Mouse (Mus musculus): ENCODE results near the gene Klhl20. TPM values are rescaled to one million over a fixed set of nuclear protein-coding genes. Genes with fewer than 3 reads are reported as not detected.

Gene Klhl20
- polyA plus RNA-seq, 1 experiment from 2014 or later, result 20.9 TPM

- Histone ChIP-seq H3K9ac (peak within 1 kb of the TSS; percentile 82), H3K27me3 (no peaks in the 10 kb centered on the region), H3K4me3 (replicated peaks) (peak within 1 kb of the TSS; percentile 73), H3K4me2 (peak within 1 kb of the TSS; percentile 83), H3K9me3 (no peaks in the 10 kb centered on the region), H3K27ac (peak within 1 kb of the TSS; percentile 72), H3K4me1 (peaks cover 36% of the 10 kb centered on the region), H3K36me3 (replicated peaks) (peaks cover 5% of the 10 kb centered on the region; the same call in 1 of the 2 replicates)
- WGBS, result under 1% methylated on average over 57 of the region's 57 CpGs
- peak; percentile 98 for ATAC-seq (ENCODE audit: low FRiP score)
Observed at GRCm38 (mm10) chr1:161070352-161071271, 60.7 kb downstream of the Klhl20 start, which contains the start of the genes Dars2 and Cenpl. Gene Dars2, minus strand, starts transcription at chr1:161070658. Gene Cenpl, plus strand, starts transcription at chr1:161070713.

DNA sequence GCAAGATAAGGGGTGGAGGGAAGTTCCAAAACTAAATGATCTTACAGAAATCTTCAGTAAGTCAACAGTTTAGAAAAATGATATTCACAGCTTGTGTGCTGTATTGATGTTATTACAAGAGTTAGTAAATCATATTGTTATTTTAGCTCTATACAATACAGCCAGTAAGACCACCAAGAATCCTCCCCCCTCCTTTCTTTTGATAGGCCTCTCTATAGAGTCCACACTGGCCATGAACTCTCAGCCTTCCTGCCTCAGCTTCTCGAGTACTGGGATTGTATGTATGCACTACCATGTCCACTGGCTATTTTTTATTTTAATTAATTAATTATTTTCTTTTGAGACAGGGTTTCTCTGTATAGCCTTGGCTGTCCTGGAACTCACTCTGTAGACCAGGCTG is 68.0 kb downstream of the Klhl20 start:
- Histone ChIP-seq H3K27me3 (no peaks in the 10 kb centered on the region), H3K4me3 (replicated peaks) (no peak overlapping the region), H3K27ac (no peak overlapping the region), H3K4me2 (no peak overlapping the region), H3K9ac (no peak overlapping the region), H3K4me1 (no peaks in the 10 kb centered on the region), H3K9me3 (no peaks in the 10 kb centered on the region), H3K36me3 (replicated peaks) (peaks cover 18% of the 10 kb centered on the region)
- ATAC-seq (ENCODE audit: low FRiP score), result no peak
- 83% methylated on average over 1 of the region's 1 CpGs for WGBS

DNA sequence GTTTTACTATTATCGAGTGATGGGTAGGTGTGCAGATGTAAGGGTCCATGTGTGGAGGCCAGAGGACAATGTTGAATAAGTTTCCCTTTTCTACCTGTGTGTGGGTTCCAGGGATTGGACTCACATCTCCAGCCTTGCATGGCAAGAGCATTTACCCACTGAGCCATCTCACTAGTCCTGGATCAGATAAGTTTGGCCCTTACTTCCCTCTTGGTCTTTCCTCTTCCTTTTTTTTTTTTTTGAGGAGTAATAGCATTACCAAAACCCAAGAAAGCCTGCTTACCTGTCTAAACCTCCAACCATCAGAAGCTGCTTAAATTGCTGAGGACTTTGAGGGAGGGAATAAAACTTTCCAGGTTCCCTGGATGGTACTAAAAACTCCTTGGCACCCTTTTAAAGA is 74.1 kb downstream of the Klhl20 start:
- WGBS, result 97% methylated on average over 1 of the region's 1 CpGs

DNA sequence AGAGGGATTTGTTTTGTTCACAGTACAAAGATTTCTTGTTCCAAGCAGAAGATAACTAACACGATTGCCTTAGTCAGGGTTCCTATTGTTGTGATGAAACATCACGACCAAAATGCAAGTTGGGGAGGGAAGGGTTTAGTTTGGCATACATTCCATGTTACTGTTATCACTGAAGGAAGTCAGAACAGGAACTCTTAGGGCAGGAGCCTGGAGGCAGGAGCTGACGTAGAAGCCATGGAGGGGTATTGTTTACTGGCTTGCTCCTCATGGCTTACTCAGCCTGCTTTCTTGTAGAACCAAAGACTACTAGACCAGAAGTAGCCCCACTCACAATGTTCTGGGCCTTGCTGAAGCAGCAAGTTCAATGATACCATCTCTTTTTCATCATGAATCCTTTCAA is 84.3 kb downstream of the Klhl20 start:
- Histone ChIP-seq H3K4me2 (no peak overlapping the region), H3K27me3 (no peaks in the 10 kb centered on the region), H3K27ac (no peak overlapping the region), H3K36me3 (replicated peaks) (peaks cover 71% of the 10 kb centered on the region), H3K9me3 (no peaks in the 10 kb centered on the region), H3K4me1 (no peaks in the 10 kb centered on the region), H3K9ac (no peak overlapping the region), H3K4me3 (replicated peaks) (no peak overlapping the region)
- WGBS, result 85% methylated on average over 3 of the region's 3 CpGs
- ATAC-seq (ENCODE audit: low FRiP score), result no peak

More for the DNA sequence above, 74.1 kb downstream of the Klhl20 start:
- Histone ChIP-seq H3K4me2 (no peak overlapping the region), H3K9me3 (no peaks in the 10 kb centered on the region), H3K27me3 (no peaks in the 10 kb centered on the region), H3K9ac (no peak overlapping the region), H3K27ac (no peak overlapping the region), H3K36me3 (replicated peaks) (peaks cover 53% of the 10 kb centered on the region), H3K4me3 (replicated peaks) (no peak overlapping the region), H3K4me1 (no peaks in the 10 kb centered on the region)
- no peak for ATAC-seq (ENCODE audit: low FRiP score)

- peaks cover 28% of the 10 kb centered on the region for H3K4me1 ChIP-seq
- peaks cover 82% of the 10 kb centered on the region for H3K36me3 ChIP-seq (replicated peaks)
- H3K4me2 ChIP-seq, result no peak overlapping the region
- no peaks in the 10 kb centered on the region for H3K27me3 ChIP-seq
- no peaks in the 10 kb centered on the region for H3K9me3 ChIP-seq
- H3K9ac ChIP-seq, result no peak overlapping the region
- no peak overlapping the region for H3K27ac ChIP-seq
- WGBS, result 92% methylated on average over 7 of the region's 7 CpGs
- no peak for ATAC-seq (ENCODE audit: low FRiP score)
- H3K4me3 ChIP-seq (replicated peaks), result no peak overlapping the region
Observed at GRCm38 (mm10) chr1:161041261-161042020, 89.9 kb downstream of the Klhl20 start.

GRCm38 (mm10) chr1:161040855-161041254 is 90.5 kb downstream of the Klhl20 start:
- peak overlapping the region; percentile 75; the same call in 1 of the 2 replicates for H3K27ac ChIP-seq
- peaks cover 31% of the 10 kb centered on the region for H3K4me1 ChIP-seq
- no peaks in the 10 kb centered on the region for H3K9me3 ChIP-seq
- H3K27me3 ChIP-seq, result no peaks in the 10 kb centered on the region
- no peak overlapping the region for H3K9ac ChIP-seq
- H3K4me3 ChIP-seq (replicated peaks), result no peak overlapping the region
- no peak for ATAC-seq (ENCODE audit: low FRiP score)
- H3K36me3 ChIP-seq (replicated peaks), result peaks cover 78% of the 10 kb centered on the region
- H3K4me2 ChIP-seq, result no peak overlapping the region

DNA sequence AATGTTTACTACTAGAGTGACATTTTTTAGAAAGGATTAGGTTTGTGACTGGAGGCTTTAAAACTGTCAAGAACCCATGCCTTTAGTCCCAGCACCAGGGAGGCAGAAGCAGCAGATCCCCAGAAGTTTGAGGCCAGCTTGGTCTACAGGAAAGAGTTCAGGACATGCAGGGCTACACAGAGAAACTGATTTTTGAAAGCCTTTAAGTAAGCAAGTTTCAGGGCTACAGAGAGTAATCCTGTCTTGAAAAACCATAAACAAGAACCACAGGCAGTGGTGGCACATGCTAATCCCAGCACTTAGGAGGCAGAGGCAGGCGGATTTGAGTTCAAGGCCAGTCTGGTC is 90.9 kb downstream of the Klhl20 start:
- WGBS, result 74% methylated on average over 1 of the region's 1 CpGs

GRCm38 (mm10) chr1:161039741-161040425 is 91.4 kb downstream of the Klhl20 start:
- peak; percentile 18; the same call in 1 of the 2 replicates for ATAC-seq (ENCODE audit: low FRiP score)
- H3K4me3 ChIP-seq (replicated peaks), result no peak overlapping the region
- no peaks in the 10 kb centered on the region for H3K27me3 ChIP-seq
- H3K9me3 ChIP-seq, result no peaks in the 10 kb centered on the region
- peaks cover 68% of the 10 kb centered on the region for H3K36me3 ChIP-seq (replicated peaks)
- no peak overlapping the region for H3K4me2 ChIP-seq
- 9% methylated on average over 3 of the region's 3 CpGs for WGBS
- peaks cover 31% of the 10 kb centered on the region for H3K4me1 ChIP-seq
- peak overlapping the region; percentile 75 for H3K27ac ChIP-seq
- no peak overlapping the region for H3K9ac ChIP-seq

More for the DNA sequence above, 90.9 kb downstream of the Klhl20 start:
- no peak overlapping the region for H3K4me2 ChIP-seq
- ATAC-seq (ENCODE audit: low FRiP score), result no peak
- H3K27ac ChIP-seq, result peak overlapping the region; percentile 75
- no peak overlapping the region for H3K4me3 ChIP-seq (replicated peaks)
- H3K9ac ChIP-seq, result no peak overlapping the region
- peaks cover 74% of the 10 kb centered on the region for H3K36me3 ChIP-seq (replicated peaks)
- H3K9me3 ChIP-seq, result no peaks in the 10 kb centered on the region
- peaks cover 31% of the 10 kb centered on the region for H3K4me1 ChIP-seq
- no peaks in the 10 kb centered on the region for H3K27me3 ChIP-seq

GRCm38 (mm10) chr1:161038968-161039721 is 92.2 kb downstream of the Klhl20 start:
- WGBS, result 8% methylated on average over 3 of the region's 3 CpGs
- Histone ChIP-seq H3K9me3 (no peaks in the 10 kb centered on the region), H3K4me2 (no peak overlapping the region), H3K27me3 (no peaks in the 10 kb centered on the region), H3K36me3 (replicated peaks) (peaks cover 62% of the 10 kb centered on the region), H3K27ac (peak overlapping the region; percentile 75), H3K4me1 (peaks cover 31% of the 10 kb centered on the region), H3K4me3 (replicated peaks) (no peak overlapping the region), H3K9ac (no peak overlapping the region)
- no peak for ATAC-seq (ENCODE audit: low FRiP score)
